Comparison of ENCODE assay signal across 16 mouse cellular contexts in the genomic region with DNA sequence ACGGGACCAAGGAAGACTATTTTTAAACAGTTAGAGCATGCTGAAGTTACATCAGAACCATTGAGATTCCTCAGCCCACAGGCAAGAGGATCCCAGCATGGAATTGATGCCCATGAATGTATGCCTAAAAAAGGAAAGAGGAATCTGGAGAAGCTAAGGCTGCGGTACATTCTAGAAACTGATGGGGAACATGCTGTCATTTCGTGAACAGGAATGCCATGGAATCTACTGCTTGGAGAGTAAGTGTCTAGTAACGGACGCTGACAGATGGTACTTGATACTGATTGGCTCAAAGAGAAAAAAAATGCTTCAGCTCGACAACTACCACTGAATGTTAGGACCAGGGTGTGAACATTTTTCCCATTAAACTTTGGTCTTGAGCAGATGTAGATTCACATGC.
"Had no signal": no experiment of that assay in that cellular context is flagged by ENCODE, and none has a peak within 500 bp of the region (broad histone marks: within the 10 kb centered on the region; RNA-seq: fewer than 3 reads in every experiment).

No protein-coding gene starts in this region.

- H3K4me3 ChIP-seq: neural tube, embryonic 13.5 days; neural tube, embryonic 15.5 days; stomach, embryonic 15.5 days had no signal

- H3K9ac ChIP-seq: neural tube, embryonic 13.5 days; neural tube, embryonic 15.5 days; stomach, embryonic 15.5 days had no signal

- H3K27ac ChIP-seq: neural tube, embryonic 13.5 days; neural tube, embryonic 15.5 days; stomach, embryonic 15.5 days; stomach, postnatal 0 days had no signal

- H3K9me3 ChIP-seq: neural tube, embryonic 15.5 days; stomach, embryonic 15.5 days had no signal

- H3K4me2 ChIP-seq: neural tube, embryonic 13.5 days; neural tube, embryonic 15.5 days; stomach, embryonic 15.5 days had no signal

- H3K4me1 ChIP-seq: neural tube, embryonic 13.5 days; neural tube, embryonic 15.5 days; stomach, embryonic 15.5 days had no signal

- DNase-seq: retina, postnatal 1 day; right cerebral cortex, adult 18-20 months; right cerebral cortex, postnatal 14 days; right cerebral cortex, postnatal 25 days; right cerebral cortex, postnatal 4 days; spleen, adult 18-20 months; thymus, adult 18-20 months; thymus, adult 2 months; thymus, postnatal 14 days; thymus, postnatal 25 days; thymus, postnatal 36 days; thymus, postnatal 4 days had no signal

- H3K27me3 ChIP-seq: neural tube, embryonic 13.5 days; neural tube, embryonic 15.5 days; stomach, embryonic 15.5 days had no signal

- H3K36me3 ChIP-seq: neural tube, embryonic 13.5 days; neural tube, embryonic 15.5 days; stomach, embryonic 15.5 days had no signal
